Mouse (Mus musculus): ENCODE results near the gene AW146154. TPM values are rescaled to one million over a fixed set of nuclear protein-coding genes. Genes with fewer than 3 reads are reported as not detected.
"Not testable (repeated sequence)": the region's sequence is repeated elsewhere in the genome, so short reads cannot be mapped to it uniquely, and the experiment has no call there.

Gene AW146154
- 1 to 10 TPM; 4.8 to 5.1 TPM for total RNA-seq (2021)

- intact Hi-C loops (cut with DNase I), result loop anchor here (2.0 to 5.0 kb wide), 2 partner anchors 98 to 133 kb away; partner anchors contain the start of genes 2610021A01Rik and Zfp788
- peak; percentile 96 for DNase-seq (ENCODE audit: low spot score)
Measured at GRCm38 (mm10) chr7:41499389-41500049, at the start of gene AW146154, which contains the start of gene Gm20449. Gene AW146154 (minus strand): TSS chr7:41499890. Gene Gm20449 (minus strand): TSS chr7:41499417.

DNA sequence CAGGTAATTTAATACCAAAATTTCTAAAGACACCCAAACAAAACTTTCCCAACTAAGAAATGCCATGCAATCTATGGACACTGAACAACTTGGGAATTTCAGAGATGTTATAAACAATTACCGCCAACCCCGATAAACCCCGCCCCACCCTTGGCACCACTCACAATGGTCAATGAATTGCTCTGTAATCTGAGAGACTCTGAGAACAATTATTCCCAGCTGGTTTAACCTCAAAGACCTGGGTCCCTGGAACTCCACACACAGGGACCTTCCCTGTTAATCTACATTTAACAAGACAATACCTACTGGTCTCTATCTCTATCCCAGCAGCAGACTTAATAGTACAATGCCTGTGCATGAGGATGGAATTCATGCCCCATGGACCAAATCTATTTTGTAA, 13.0 kb upstream of the AW146154 start:
- intact Hi-C loops (cut with DNase I), result no loop called here
- DNase-seq (ENCODE audit: low spot score), result no peak

DNA sequence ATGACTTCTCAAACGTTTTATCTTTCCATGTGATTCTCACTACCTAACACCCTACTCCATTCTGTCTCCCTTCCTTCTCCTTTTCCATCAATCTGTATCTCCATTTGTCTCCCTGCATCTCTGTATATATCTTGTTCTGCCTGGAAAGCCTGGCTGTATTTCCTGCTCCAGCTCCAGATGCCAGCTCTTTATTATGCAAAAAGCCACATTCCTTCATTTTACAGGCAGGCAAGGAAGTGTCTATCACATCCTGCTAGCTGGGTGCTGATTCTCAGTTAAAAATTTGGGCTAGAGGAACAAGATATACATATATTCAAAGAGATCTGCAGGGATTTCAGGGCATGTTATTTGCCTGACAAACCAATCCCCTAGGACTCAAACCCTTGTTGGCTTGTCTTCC, 12.5 kb upstream of the AW146154 start:
- no peak for DNase-seq (ENCODE audit: low spot score)
- intact Hi-C loops (cut with DNase I), result no loop called here

DNA sequence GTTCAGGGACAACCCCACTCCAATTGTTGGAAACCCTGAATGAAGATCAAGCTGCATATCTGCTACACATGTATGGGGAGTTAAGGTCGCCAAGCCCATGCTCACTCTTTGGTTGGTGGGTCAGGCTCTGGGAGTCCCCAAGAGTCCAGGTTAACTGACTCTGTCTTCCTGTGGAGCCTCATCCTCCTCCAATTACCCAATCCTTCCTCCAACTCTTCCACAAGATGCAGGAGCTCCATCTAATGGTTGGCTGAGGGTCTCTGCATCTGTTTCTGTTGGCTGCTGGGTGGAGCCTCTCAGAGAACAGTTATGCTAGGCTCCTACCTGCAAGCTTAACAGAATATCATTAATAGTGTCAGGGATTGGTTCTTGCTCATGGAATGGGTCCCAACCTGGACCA, 2.7 kb upstream of the AW146154 start:
- intact Hi-C loops (cut with DNase I), result loop anchor here (1.0 to 5.0 kb wide), 2 partner anchors 8 to 95 kb away; partner anchors contain the start of gene 2610021A01Rik
- no peak for DNase-seq (ENCODE audit: low spot score)

DNA sequence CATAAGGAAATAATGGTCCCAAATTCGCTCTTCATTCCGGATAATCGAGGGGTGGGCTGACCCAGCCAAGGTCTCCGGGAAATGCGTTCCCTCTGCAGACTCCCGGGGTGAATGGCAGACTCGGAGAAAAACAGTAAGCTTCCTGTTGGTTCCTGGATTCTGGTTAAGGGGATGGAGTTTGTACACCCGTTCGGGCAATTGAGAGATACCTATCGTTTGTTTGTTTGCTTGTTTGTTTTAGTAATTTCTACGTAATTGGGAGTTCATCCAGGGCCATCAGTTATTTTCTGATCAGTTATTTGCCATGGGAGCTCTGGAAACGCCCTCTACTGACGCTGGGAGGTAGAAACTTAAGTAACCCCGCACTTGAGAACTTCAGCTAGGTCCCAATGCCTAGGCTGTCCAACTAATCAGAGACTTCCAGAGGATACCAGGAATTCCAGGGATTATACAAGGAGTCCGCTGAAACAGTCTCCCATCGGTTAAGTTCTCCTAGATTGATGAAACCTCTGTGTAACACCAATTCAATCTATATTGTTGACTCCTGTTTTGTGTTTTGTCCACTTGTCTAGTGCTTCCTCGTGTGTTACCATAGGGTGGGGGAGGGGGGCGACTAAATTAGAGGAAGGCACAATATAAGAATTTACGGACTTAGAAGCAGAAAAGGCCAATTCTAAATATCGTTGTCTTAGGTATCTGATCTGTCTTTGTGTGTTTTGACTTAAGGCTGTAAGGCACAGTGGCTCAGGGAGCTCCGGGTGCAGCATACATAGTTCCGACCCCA, 653 bp upstream of the AW146154 start:
- peak; percentile 39 for DNase-seq (ENCODE audit: low spot score)
- intact Hi-C loops (cut with DNase I), result loop anchor here (5.0 kb wide), 1 partner anchor 97 kb away; the partner anchor contains the start of gene 2610021A01Rik

- not testable (repeated sequence) for DNase-seq (ENCODE audit: low spot score)
- intact Hi-C loops (cut with DNase I), result loop anchor here (2.0 kb wide), 1 partner anchor 134 kb away; the partner anchor contains the start of gene Zfp788
Measured at GRCm38 (mm10) chr7:41499018-41499388, 687 bp downstream of the AW146154 start.

GRCm38 (mm10) chr7:41498464-41498863, 1.2 kb downstream of the AW146154 start:
- DNase-seq (ENCODE audit: low spot score), result not testable (repeated sequence)
- intact Hi-C loops (cut with DNase I), result loop anchor here (2.0 kb wide), 1 partner anchor 134 kb away; the partner anchor contains the start of gene Zfp788

- no peak for DNase-seq (ENCODE audit: low spot score)
- intact Hi-C loops (cut with DNase I), result loop anchor here (2.0 kb wide), 1 partner anchor 135 kb away; the partner anchor contains the start of gene Zfp788
Measured at GRCm38 (mm10) chr7:41497871-41498270, 1.8 kb downstream of the AW146154 start.

DNA sequence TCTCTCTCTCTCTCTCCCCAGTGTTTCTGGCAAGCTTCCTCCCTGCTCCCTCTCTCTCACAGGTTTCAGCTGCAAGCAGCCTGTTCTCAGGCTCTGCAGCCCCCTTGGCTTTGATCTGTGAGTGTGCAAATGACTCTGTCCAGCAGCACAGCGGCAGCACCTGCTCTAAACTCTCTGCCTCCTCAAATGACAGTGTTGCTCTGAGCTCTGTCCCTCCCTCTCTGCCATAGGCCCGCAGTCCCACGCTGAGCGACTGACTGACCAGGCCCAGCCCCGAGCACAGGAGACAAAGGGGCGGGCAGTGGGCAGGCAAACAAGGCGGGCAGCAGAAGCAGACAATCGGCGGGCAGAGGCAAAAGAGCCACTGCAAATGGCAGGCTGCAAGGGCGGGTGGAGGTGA, 47.8 kb downstream of the AW146154 start:
- intact Hi-C loops (cut with DNase I), result no loop called here
- no peak for DNase-seq (ENCODE audit: low spot score)

DNA sequence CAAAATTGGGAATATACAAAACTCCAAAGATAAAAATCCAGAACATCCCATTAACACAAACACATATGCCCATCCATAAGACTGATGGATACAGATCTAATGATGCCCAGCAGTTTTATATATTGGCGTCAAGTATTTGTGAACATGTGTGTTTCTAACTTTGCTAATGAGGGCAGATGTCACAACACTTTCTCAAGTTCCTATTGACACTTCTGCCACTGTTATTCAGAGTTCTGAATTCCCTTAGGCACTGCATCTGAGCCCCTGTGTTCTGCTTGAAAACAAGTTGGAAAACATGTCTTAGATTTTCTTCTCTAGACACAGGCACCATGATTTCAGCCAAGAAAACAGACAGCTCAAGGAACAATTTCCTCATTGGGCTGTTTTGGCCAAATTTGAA, 51.1 kb downstream of the AW146154 start, which contains the start of gene Vmn2r57:
TSS of gene Vmn2r57 (minus strand) at position 101 of the 400 bp plus-strand sequence.
- intact Hi-C loops (cut with DNase I); DNase-seq (ENCODE audit: low spot score): not testable (repeated sequence)

Other genes starting within 250 kb of the AW146154 start
- gene AI987944, start 106.5 kb downstream of the AW146154 start, total RNA-seq (2021), result 10 to 100 TPM in 1 of 2 experiments, 1 to 10 TPM in 1; 7.7 to 11.5 TPM
- under 1 TPM; 0.11 to 0.23 TPM for gene Vmn2r57, start 51.2 kb downstream of the AW146154 start, total RNA-seq (2021)
- not detected for gene Gm20449, start 473 bp downstream of the AW146154 start, total RNA-seq (2021)
- gene Gm6871, start 73.8 kb upstream of the AW146154 start, total RNA-seq (2021), result not detected
- gene 2610021A01Rik, start 99.3 kb upstream of the AW146154 start, total RNA-seq (2021), result 10 to 100 TPM; 10.2 to 10.8 TPM
- 1 to 10 TPM; 7.6 to 8.9 TPM for gene Zfp788, start 133.3 kb upstream of the AW146154 start, total RNA-seq (2021)